Mouse (Mus musculus) gonadal fat pad, adult 2 months (tissue): ENCODE data around the gene Spata46. TPM values are rescaled to one million over a fixed set of nuclear protein-coding genes. Genes with fewer than 3 reads are reported as not detected.

Source experiments
- DNase-seq: peaks from one replicate; pipeline ENCODE4 v3.0.0-alpha.2; 2012; ENCODE audit warnings: low read depth
- polyA plus RNA-seq: library from polyadenylated mRNA; depleted of rRNA; stranded (reverse); fragments of >200 nt; gene quantifications from 2 replicates; pipeline ENCODE4 v1.2.3, GENCODE M21; 2012; rRNA removed

The Spata46 gene
- polyA plus RNA-seq, 1 experiment: 0.92 TPM

- DNase-seq: no peak
Measured at GRCm38 (mm10) chr1:170343081-170343480, 34.5 kb downstream of the Spata46 start.

GRCm38 (mm10) chr1:170343906-170344305, 35.3 kb downstream of the Spata46 start:
- DNase-seq: no peak

GRCm38 (mm10) chr1:170346266-170346665, 37.7 kb downstream of the Spata46 start:
- no peak for DNase-seq

GRCm38 (mm10) chr1:170351080-170351479, 42.5 kb downstream of the Spata46 start:
- no peak for DNase-seq

GRCm38 (mm10) chr1:170353335-170353734, 44.7 kb downstream of the Spata46 start:
- no peak for DNase-seq

GRCm38 (mm10) chr1:170360183-170360915, 51.7 kb downstream of the Spata46 start:
- no peak for DNase-seq

Other genes starting within 250 kb of the Spata46 start
- 25.4 and 27.3 TPM in 2 replicates for gene Ddr2, start 198.0 kb upstream of the Spata46 start, polyA plus RNA-seq
- gene Uap1, start 133.8 kb upstream of the Spata46 start, polyA plus RNA-seq: 32.8 and 33.0 TPM in 2 replicates
- 16.7 and 17.0 TPM in 2 replicates for gene Uhmk1, start 93.4 kb upstream of the Spata46 start, polyA plus RNA-seq
- gene Sh2d1b2, start 76.1 kb upstream of the Spata46 start, polyA plus RNA-seq: not detected in 2 replicates
- gene Sh2d1b1, start 31.5 kb upstream of the Spata46 start, polyA plus RNA-seq: 0.23 and 0.39 TPM in 2 replicates
- gene Gm7694, start 2.5 kb upstream of the Spata46 start, polyA plus RNA-seq: 5.0 and 6.4 TPM in 2 replicates